Mouse (Mus musculus): ENCODE data around the gene Mbd4. TPM values are rescaled to one million over a fixed set of nuclear protein-coding genes. Genes with fewer than 3 reads are reported as not detected.

The Mbd4 gene
- polyA plus RNA-seq (2015; fragmentation: Nextera tagmentation; extraction: Ambion mirVana) = 10.2 and 12.5 TPM in 2 replicates

DNA sequence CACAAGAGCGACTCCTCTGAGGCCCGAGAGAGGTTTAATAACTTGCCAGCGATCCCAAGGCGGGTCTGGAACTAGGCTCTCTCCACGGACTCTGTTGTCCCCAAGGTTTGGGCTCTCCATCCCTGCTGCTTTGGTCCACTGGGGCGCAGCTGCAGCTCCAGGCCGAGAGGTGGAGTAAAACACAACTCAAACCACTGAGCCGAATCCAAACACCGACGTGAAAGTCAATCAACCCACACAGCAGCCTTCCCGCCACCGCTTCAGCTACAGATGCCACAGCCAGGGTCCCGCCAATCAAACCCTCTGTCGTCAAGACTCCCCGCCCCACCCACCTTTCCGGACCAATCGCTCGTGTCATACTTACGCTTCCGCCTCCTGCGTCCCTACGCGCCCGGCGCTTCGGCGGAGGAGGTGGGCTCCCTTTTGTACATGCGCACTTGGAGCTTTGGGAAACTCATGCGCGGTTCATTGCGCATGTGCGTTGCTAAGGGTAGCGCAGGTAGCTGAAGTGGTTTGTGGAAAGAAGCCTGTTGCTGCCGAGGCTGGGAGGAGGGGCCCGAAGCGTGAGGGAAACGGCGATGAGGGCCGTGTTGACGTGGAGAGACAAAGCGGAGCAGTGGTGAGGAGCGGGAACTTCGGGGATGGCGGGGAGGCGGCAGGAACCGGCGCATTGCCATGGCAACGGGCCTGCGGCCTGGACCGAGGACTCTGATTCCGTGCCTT lies at the start of gene Mbd4, which contains the start of gene Ift122:
Gene Mbd4 (minus strand): TSS at position 281 of the 723 bp plus-strand sequence.
Gene Ift122 (plus strand): TSS at position 380 of the 723 bp plus-strand sequence.
- under 1% methylated on average over 51 of the region's 51 CpGs for WGBS
- 0 out of 2 replicates have a peak, but pooled peaks cover 2% of the 10 kb centered on the region for H3K36me3 ChIP-seq (ENCODE audit: control insufficient read depth, insufficient read depth)
- H3K4me3 ChIP-seq (ENCODE audit: low read length) = peak within 1 kb of the TSS; percentile 73
- peak within 1 kb of the TSS; percentile 89 for H3K27ac ChIP-seq (ENCODE audit: low read length)
- no peaks in the 10 kb centered on the region for H3K9me3 ChIP-seq (replicated peaks; ENCODE audit: control insufficient read depth, low read length)
- H3K27me3 ChIP-seq (ENCODE audit: control insufficient read depth, insufficient read depth, low read length) = no peaks in the 10 kb centered on the region
- peak; percentile 97 for ATAC-seq (replicated peaks; ENCODE audit: extremely low read depth, insufficient read depth, low FRiP score)
- peak within 1 kb of the TSS; percentile 76 for H3K9ac ChIP-seq (ENCODE audit: low read length)
- peak within 1 kb of the TSS; percentile 77 for H3K4me2 ChIP-seq (ENCODE audit: low read depth, low read length)
- peaks cover 29% of the 10 kb centered on the region for H3K4me1 ChIP-seq (ENCODE audit: control insufficient read depth, insufficient read depth, low read length)

DNA sequence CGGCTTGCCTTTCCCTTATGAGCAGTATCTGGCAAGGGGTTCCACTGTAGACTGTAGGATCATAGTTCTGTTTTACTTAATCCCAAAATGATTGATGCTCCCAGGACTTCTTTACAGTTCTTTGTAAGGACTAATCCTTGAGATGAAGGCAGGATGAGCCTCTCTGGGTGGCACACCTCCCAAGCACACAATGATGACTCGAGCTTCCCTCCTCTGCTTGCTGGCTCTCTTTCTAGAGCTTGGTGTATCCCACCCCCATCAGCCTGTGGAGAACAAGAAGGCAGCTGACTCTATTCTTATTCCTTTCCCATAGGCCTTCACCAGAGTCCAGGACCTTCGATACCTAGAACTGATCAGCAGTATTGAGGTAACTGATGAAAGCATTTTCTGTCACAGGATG lies 49.4 kb upstream of the Mbd4 start:
- Histone ChIP-seq H3K36me3 (ENCODE audit: control insufficient read depth, insufficient read depth) (peaks cover 11% of the 10 kb centered on the region), H3K4me3 (ENCODE audit: low read length) (no peak overlapping the region), H3K4me1 (ENCODE audit: control insufficient read depth, insufficient read depth, low read length) (peaks cover 10% of the 10 kb centered on the region), H3K4me2 (ENCODE audit: low read depth, low read length) (no peak overlapping the region), H3K9ac (ENCODE audit: low read length) (no peak overlapping the region), H3K27me3 (ENCODE audit: control insufficient read depth, insufficient read depth, low read length) (no peaks in the 10 kb centered on the region), H3K27ac (ENCODE audit: low read length) (no peak overlapping the region), H3K9me3 (replicated peaks; ENCODE audit: control insufficient read depth, low read length) (no peaks in the 10 kb centered on the region)
- ATAC-seq (replicated peaks; ENCODE audit: extremely low read depth, insufficient read depth, low FRiP score) = no peak
- 85% methylated on average over 3 of the region's 3 CpGs for WGBS

DNA sequence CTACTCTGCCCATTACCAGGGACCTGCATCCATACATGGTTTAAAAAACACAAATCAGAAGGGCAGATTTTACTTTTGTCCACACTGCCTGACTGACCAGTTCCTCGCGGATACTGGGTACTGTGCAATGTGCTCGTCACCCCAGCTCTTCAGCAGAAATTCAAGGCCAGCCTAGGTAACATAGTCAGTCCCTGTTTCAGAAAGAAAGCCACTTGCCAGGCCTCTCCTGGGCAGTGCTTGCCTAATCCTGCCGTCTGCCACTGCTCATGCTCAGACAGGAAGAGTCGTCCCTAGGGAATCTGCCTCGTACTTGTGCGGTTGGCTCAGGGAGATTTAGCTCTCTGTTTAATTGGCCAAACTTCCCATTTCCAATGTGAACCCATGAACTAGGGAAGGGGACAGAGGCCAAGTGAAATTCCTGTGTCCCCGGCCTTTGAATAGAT lies 48.3 kb upstream of the Mbd4 start:
- Histone ChIP-seq H3K9ac (ENCODE audit: low read length) (no peak overlapping the region; the same call in 1 of the 2 replicates), H3K4me1 (ENCODE audit: control insufficient read depth, insufficient read depth, low read length) (peaks cover 15% of the 10 kb centered on the region), H3K9me3 (replicated peaks; ENCODE audit: control insufficient read depth, low read length) (no peaks in the 10 kb centered on the region), H3K4me2 (ENCODE audit: low read depth, low read length) (no peak overlapping the region), H3K27ac (ENCODE audit: low read length) (peak overlapping the region; percentile 71), H3K4me3 (ENCODE audit: low read length) (no peak overlapping the region), H3K36me3 (ENCODE audit: control insufficient read depth, insufficient read depth) (peaks cover 6% of the 10 kb centered on the region), H3K27me3 (ENCODE audit: control insufficient read depth, insufficient read depth, low read length) (no peaks in the 10 kb centered on the region)
- ATAC-seq (replicated peaks; ENCODE audit: extremely low read depth, insufficient read depth, low FRiP score) = no peak
- WGBS = 67% methylated on average over 8 of the region's 8 CpGs

DNA sequence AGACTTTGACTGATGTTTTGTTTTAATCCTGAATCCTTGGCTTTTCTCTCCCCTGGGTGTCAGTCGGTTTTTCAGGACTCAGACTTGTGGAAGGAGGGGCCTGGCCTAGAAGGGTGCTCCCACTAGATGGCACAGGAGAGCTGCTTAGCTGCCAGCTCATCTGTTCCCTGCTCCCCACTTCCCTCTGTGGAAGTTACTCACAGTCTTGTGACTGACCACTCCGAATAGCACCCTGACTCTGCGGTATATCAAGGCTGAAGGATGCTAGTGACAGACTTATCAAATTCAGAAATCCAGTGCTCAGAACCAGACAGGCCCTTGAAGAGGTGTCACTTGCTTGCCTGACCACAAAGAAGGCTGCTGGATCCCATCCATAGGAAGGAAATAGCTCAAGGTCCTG lies 47.9 kb upstream of the Mbd4 start:
- Histone ChIP-seq H3K9ac (ENCODE audit: low read length) (no peak overlapping the region; the same call in 1 of the 2 replicates), H3K4me2 (ENCODE audit: low read depth, low read length) (no peak overlapping the region), H3K4me1 (ENCODE audit: control insufficient read depth, insufficient read depth, low read length) (peaks cover 15% of the 10 kb centered on the region), H3K36me3 (ENCODE audit: control insufficient read depth, insufficient read depth) (peaks cover 6% of the 10 kb centered on the region), H3K27me3 (ENCODE audit: control insufficient read depth, insufficient read depth, low read length) (no peaks in the 10 kb centered on the region), H3K27ac (ENCODE audit: low read length) (peak overlapping the region; percentile 71), H3K9me3 (replicated peaks; ENCODE audit: control insufficient read depth, low read length) (no peaks in the 10 kb centered on the region), H3K4me3 (ENCODE audit: low read length) (no peak overlapping the region)
- ATAC-seq (replicated peaks; ENCODE audit: extremely low read depth, insufficient read depth, low FRiP score) = peak; percentile 74
- WGBS = 13% methylated on average over 3 of the region's 3 CpGs

DNA sequence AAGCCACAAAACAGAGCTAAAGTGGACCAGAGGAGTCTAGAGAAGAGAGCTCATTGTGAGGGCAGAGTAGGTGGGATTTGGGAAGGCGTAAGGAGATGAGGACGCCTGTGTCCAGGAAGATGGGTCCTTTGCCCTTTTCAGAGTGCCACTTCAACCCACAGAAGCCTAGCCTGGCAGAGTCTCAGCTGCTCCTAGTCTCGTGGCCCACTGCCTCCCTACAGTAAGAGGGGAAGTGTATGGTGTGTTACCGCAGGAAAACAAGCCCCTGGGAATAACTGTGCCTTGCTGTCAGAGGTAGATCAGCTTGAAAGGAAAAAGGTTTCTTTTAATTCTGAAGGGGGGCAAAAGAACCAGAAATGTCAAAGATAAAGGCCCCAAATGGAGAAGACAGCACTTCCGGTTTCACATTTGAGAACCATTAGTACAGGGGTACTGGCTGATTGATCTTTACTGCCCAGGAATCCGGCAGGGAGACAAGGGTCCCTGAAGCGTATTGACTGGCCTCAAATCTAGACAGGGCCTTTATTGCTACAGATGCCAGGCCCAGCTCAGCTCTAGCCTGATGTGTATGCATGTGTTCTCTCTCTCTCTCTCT lies 44.9 kb upstream of the Mbd4 start:
- Histone ChIP-seq H3K27ac (ENCODE audit: low read length) (no peak overlapping the region), H3K4me1 (ENCODE audit: control insufficient read depth, insufficient read depth, low read length) (peaks cover 11% of the 10 kb centered on the region), H3K9me3 (replicated peaks; ENCODE audit: control insufficient read depth, low read length) (no peaks in the 10 kb centered on the region), H3K9ac (ENCODE audit: low read length) (no peak overlapping the region), H3K27me3 (ENCODE audit: control insufficient read depth, insufficient read depth, low read length) (no peaks in the 10 kb centered on the region), H3K4me3 (ENCODE audit: low read length) (no peak overlapping the region), H3K36me3 (ENCODE audit: control insufficient read depth, insufficient read depth) (peaks cover 3% of the 10 kb centered on the region; the same call in 1 of the 2 replicates), H3K4me2 (ENCODE audit: low read depth, low read length) (no peak overlapping the region)
- ATAC-seq (replicated peaks; ENCODE audit: extremely low read depth, insufficient read depth, low FRiP score) = no peak
- WGBS = 69% methylated on average over 7 of the region's 7 CpGs

DNA sequence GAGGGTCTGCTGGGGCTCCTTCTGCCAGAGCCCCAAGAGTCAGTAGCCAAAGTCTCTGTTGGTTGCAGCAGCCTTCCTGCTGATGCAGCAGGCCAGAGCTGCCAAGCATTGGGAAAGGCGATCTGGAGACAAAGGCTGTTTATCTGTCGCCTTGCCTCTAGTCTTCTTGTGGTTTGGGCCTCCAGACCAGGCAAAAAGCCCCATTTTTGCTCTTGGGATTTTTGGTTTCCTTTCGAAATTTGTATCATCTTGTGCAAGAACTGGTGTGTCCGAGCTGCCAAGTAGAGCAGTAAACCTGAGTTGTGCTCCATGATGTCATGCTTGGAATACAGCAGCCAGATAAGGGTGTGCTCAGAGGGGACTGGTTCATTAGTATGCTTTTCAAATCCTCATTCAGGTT lies 43.9 kb upstream of the Mbd4 start:
- 46% methylated on average over 4 of the region's 4 CpGs for WGBS
- H3K4me3 ChIP-seq (ENCODE audit: low read length) = no peak overlapping the region
- H3K27me3 ChIP-seq (ENCODE audit: control insufficient read depth, insufficient read depth, low read length) = no peaks in the 10 kb centered on the region
- H3K9ac ChIP-seq (ENCODE audit: low read length) = no peak overlapping the region
- H3K9me3 ChIP-seq (replicated peaks; ENCODE audit: control insufficient read depth, low read length) = no peaks in the 10 kb centered on the region
- H3K4me1 ChIP-seq (ENCODE audit: control insufficient read depth, insufficient read depth, low read length) = peaks cover 11% of the 10 kb centered on the region
- H3K36me3 ChIP-seq (ENCODE audit: control insufficient read depth, insufficient read depth) = no peaks in the 10 kb centered on the region; the same call in 1 of the 2 replicates
- H3K27ac ChIP-seq (ENCODE audit: low read length) = peak overlapping the region; percentile 12; the same call in 1 of the 2 replicates
- ATAC-seq (replicated peaks; ENCODE audit: extremely low read depth, insufficient read depth, low FRiP score) = no peak
- H3K4me2 ChIP-seq (ENCODE audit: low read depth, low read length) = no peak overlapping the region

DNA sequence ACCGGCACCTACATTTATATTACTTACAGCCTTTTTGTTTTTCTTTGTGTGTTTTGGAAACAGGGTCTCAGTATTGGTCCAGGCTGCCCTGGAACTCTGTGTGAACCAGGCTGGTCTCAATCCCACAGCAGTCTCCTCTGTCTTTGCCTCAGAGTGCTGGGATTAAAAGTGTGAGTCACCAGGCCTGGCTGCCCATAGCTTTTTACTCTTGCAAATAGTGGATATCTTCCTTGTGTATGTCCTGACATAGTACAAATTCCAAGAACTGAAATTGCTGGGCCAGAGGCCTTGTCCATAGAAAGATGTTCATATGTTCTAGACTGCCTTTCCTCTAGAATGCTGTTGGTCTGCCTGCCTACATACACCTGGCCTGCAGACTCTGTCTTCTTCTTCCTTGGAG lies 43.2 kb upstream of the Mbd4 start:
- H3K4me3 ChIP-seq (ENCODE audit: low read length) = no peak overlapping the region
- no peaks in the 10 kb centered on the region for H3K27me3 ChIP-seq (ENCODE audit: control insufficient read depth, insufficient read depth, low read length)
- ATAC-seq (replicated peaks; ENCODE audit: extremely low read depth, insufficient read depth, low FRiP score) = no peak
- peaks cover 10% of the 10 kb centered on the region for H3K4me1 ChIP-seq (ENCODE audit: control insufficient read depth, insufficient read depth, low read length)
- H3K9ac ChIP-seq (ENCODE audit: low read length) = no peak overlapping the region
- H3K27ac ChIP-seq (ENCODE audit: low read length) = no peak overlapping the region
- H3K4me2 ChIP-seq (ENCODE audit: low read depth, low read length) = no peak overlapping the region
- WGBS = 71% methylated on average over 1 of the region's 1 CpGs
- no peaks in the 10 kb centered on the region; the same call in 1 of the 2 replicates for H3K36me3 ChIP-seq (ENCODE audit: control insufficient read depth, insufficient read depth)
- no peaks in the 10 kb centered on the region for H3K9me3 ChIP-seq (replicated peaks; ENCODE audit: control insufficient read depth, low read length)

DNA sequence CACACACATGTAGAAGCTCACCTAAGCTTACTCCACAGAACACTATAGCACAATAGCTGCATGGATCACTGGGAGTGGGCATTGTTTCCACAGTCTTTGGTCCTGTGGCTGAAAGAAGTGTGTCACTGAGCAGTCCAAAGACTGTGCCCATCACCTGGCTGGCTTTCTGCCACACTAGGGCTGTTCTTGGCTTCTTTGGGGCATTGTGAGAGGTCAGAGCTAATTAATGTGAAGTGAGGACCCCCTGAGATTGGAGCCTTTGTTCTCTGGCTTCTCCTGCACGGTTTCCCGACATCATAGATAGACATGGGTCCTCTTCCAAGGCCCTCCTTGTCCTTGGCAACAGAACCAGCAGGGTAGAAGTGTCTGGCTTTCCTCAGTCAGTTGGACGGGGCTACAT lies 39.2 kb upstream of the Mbd4 start:
- no peak for ATAC-seq (replicated peaks; ENCODE audit: extremely low read depth, insufficient read depth, low FRiP score)
- Histone ChIP-seq H3K36me3 (ENCODE audit: control insufficient read depth, insufficient read depth) (peaks cover 17% of the 10 kb centered on the region), H3K27me3 (ENCODE audit: control insufficient read depth, insufficient read depth, low read length) (no peaks in the 10 kb centered on the region), H3K27ac (ENCODE audit: low read length) (no peak overlapping the region), H3K9ac (ENCODE audit: low read length) (no peak overlapping the region), H3K4me3 (ENCODE audit: low read length) (no peak overlapping the region), H3K4me1 (ENCODE audit: control insufficient read depth, insufficient read depth, low read length) (peaks cover 14% of the 10 kb centered on the region), H3K9me3 (replicated peaks; ENCODE audit: control insufficient read depth, low read length) (peaks cover 6% of the 10 kb centered on the region), H3K4me2 (ENCODE audit: low read depth, low read length) (no peak overlapping the region)
- WGBS = 63% methylated on average over 3 of the region's 3 CpGs

DNA sequence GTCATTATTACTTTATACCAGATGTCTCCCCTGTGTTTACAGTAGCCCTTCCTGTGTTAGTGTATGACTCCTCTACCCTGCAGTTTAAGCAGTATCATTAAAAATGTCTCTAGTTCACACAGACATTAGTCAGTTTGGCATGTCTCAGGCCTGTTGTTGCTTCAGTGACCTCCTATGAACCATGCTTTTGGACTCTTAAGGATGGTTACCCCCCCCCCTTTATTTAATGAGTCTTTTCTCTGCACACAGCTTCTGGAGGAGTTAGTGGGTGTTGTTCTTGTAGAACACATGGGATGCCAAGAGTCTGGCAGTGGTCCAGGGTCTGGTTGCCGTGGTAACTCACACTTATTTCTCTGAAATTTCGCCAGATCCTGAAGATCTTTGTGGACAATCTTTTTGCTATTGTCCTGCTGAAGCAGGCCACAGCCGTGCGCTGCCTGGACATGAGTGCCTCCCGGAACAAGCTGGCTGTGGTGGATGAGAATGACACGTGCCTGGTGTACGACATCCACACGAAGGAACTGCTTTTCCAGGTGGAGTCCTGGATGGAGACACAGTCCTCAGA lies 38.4 kb upstream of the Mbd4 start:
- no peak overlapping the region for H3K4me3 ChIP-seq (ENCODE audit: low read length)
- WGBS = 55% methylated on average over 8 of the region's 8 CpGs
- no peak overlapping the region for H3K4me2 ChIP-seq (ENCODE audit: low read depth, low read length)
- ATAC-seq (replicated peaks; ENCODE audit: extremely low read depth, insufficient read depth, low FRiP score) = no peak; the same call in 1 of the 2 replicates
- no peaks in the 10 kb centered on the region for H3K27me3 ChIP-seq (ENCODE audit: control insufficient read depth, insufficient read depth, low read length)
- H3K36me3 ChIP-seq (ENCODE audit: control insufficient read depth, insufficient read depth) = peaks cover 22% of the 10 kb centered on the region
- no peak overlapping the region for H3K9ac ChIP-seq (ENCODE audit: low read length)
- peaks cover 12% of the 10 kb centered on the region for H3K4me1 ChIP-seq (ENCODE audit: control insufficient read depth, insufficient read depth, low read length)
- peaks cover 6% of the 10 kb centered on the region for H3K9me3 ChIP-seq (replicated peaks; ENCODE audit: control insufficient read depth, low read length)
- H3K27ac ChIP-seq (ENCODE audit: low read length) = peak overlapping the region; percentile 14; the same call in 1 of the 2 replicates
